Mouse (Mus musculus): ENCODE results near the gene Echs1. TPM values are rescaled to one million over a fixed set of nuclear protein-coding genes. Genes with fewer than 3 reads are reported as not detected.

Gene Echs1
- total RNA-seq (2014; fragmentation: Nextera tagmentation) (97.4 and 109 TPM in 2 replicates), total RNA-seq (2017) (107 and 150 TPM in 2 replicates)

DNA sequence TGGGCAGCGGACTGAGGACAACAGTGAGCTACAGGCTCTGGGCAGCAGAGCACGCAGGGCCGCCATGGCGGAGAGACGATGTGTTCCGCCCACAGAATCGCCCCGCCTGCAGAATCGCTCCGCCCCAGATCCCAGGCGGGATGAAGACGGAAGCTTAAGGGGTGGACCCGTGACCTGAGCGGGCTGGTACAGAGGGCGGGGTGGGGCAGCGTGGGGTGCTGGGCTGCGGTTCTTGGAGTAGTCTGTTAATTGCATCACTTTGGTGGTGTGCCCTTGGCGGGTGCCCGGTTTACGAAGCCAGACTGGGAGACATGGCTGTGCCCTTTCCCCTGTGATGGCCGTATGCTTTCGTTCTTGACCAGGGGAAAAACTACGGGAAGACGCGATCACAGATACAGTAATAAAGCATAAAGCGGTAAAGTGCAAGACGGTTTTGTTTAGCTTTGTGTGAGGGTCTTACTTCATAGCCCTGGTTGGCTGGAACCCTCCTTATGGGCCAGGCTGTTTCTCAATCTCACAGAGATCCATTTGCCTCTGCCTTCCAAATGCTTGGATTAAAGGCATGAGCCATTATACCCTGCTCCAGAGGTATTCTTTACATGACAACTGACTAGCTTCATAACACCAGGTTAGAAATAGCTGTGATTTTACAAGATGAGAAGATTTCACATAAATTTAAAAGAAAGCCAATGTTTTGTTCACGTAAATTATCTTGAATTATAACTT, at the start of gene Echs1:
Echs1 (minus strand) TSS at position 148 of the 726 bp plus-strand sequence.
- ATAC-seq (replicated peaks; ENCODE audit: poor library complexity, severe bottlenecking): peak; percentile 86

DNA sequence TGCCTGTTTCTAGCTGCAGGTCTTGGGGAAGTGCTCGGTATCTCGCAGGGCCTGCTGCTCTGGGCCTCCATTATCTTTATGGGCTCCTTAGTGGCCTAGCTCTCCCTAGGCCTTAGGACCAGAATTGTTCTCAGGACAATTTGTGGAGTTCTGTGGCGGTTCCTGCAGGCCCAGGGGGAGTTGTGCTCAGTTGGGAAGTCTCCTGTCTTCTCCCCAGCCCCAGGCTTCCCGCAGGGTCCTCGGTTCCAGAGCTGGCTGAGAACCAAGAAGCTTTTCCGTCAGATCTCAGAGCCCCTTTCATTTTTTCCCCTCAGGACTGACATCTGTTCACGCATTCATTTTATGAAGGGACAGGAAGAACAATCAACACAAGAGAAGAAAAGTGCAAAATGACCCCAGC, 48.4 kb upstream of the Echs1 start, which contains the start of gene Olfr522:
Olfr522 (minus strand) TSS at position 101 of the 400 bp plus-strand sequence.
- no peak for ATAC-seq (replicated peaks; ENCODE audit: poor library complexity, severe bottlenecking)

DNA sequence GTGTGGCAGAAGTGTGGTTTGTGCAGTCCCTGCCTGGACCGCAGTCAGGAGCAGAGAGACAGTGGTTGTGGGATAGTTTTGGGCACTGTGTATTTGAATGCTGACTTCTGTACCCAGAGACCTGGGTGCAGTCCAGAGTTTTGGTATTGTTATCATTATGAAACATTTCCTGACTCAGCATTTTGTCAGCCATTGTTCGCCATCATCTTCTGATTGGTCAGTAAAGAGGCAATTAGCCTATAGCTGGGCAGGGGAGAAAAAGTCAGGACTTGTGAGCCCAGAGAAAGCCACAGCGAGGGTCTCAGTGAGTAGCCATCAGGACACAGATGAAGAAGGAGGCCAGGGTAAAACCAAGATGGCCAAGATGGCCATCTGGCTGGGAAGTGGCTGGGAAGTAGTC, 44.1 kb upstream of the Echs1 start:
- no peak for ATAC-seq (replicated peaks; ENCODE audit: poor library complexity, severe bottlenecking)

DNA sequence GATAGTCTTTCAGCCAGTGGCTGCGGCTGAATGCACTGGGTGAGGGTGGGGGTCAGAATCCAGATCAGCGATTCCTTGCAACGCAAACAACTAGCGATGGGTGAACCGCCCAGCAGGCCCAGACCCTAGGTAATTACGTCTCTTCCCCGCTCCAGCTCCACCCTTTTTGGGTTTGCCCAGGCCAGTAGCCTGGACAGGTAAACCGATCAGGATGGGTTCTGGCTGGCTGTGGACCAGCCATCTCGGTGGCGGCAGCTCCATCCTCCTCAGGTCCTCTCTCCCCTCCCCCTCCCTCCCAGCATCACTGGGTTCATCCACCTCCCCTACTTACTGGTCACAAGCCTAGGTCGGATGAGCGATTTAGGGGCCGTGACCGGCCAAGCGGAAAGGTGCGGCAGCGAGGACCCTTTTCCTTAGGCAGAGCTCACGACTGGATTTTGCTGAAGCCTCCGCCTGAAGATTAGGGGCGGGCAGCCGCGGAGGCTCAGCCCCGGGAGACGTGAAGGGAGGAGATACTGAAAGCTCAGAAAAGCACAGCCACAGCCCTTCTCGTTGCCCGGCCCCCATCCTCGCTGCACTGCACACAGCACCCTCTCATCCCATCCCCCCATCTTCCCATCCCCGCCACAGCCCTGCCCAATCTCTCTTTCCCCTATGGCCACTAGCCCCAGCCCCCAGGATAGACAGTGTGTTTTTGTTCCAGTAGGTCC, 38.1 kb upstream of the Echs1 start, which contains the start of gene Sprn:
Sprn (minus strand) TSS at position 660 of the 710 bp plus-strand sequence.
- ATAC-seq (replicated peaks; ENCODE audit: poor library complexity, severe bottlenecking): no peak

DNA sequence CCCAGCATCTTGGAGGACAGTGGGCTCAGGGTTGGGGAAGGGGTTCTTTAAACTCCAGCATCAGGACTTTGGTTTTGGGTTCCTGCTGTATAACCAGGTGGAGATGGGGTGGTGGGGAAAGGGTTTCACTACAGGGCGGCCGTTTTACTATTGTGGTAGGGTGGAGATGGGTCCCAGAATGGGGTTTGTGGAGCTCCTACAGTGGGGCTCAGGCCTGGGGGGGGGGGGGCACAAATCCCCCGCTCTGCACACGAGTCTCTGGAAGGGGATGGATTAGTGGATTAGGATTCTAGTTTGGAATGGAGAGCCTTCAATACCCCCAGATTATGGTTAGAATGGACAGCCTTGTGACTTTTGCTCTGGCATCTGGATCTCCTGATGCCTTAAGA, 37.5 kb upstream of the Echs1 start:
- ATAC-seq (replicated peaks; ENCODE audit: poor library complexity, severe bottlenecking): no peak

DNA sequence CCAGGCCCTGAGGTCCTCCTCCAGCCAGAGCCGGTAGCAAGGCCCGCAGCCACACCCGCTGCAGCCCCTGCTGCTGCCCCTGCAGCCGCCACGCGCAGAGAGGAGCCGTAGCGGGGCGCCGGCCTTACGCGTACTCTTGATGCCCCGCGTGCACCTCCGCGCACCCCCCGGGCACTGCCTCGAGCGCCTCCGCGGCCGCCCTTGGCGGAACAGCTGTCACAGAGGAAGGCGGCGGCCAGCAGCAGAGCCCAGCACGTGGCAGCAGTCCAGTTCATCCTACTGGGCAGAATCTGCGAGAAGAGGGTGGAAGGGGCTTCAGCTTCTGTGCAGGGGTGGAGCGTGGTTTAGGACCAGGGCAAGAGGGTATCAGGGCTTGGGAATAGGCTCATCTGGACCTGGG, 37.1 kb upstream of the Echs1 start:
- ATAC-seq (replicated peaks; ENCODE audit: poor library complexity, severe bottlenecking): peak; percentile 59; the same call in 1 of the 2 replicates

DNA sequence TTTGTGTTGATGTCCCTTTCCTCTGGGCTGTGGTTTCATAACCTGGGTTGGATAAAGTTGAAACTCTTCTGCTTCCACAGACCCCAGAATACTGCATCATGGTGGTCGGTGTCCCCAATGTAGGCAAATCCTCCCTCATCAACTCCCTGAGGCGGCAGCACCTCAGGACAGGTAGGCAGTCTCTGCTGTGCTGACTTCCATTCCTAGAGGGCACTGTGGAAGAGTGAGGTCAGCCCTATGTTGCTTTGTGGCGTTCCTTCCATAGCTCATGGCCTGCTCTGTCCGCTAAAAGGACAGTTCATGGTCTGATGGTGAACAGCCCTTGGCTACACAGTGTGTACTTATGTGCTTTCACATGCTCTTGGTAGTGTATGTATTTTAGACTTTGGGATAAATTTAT, 28.3 kb upstream of the Echs1 start:
- no peak for ATAC-seq (replicated peaks; ENCODE audit: poor library complexity, severe bottlenecking)

DNA sequence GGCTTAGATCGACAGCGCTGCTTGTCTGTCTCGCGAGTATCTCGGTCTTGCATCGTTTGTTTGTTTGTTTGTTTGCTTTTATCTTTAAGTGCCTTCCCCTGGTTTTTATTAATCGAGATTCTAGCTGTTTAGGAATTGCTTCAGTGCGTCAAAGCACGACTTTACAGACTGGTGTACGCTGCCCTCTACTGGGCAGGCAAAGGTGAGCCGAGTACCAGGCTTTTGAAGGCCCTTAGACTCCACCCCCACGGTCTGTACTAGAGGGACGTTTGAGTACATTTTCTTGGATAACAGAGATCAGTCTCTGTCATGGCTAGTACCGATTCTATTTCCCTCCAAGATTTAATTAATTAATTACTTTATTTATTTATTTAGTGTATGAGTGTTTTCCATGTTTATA, 25.1 kb upstream of the Echs1 start:
- ATAC-seq (replicated peaks; ENCODE audit: poor library complexity, severe bottlenecking): peak; percentile 61

DNA sequence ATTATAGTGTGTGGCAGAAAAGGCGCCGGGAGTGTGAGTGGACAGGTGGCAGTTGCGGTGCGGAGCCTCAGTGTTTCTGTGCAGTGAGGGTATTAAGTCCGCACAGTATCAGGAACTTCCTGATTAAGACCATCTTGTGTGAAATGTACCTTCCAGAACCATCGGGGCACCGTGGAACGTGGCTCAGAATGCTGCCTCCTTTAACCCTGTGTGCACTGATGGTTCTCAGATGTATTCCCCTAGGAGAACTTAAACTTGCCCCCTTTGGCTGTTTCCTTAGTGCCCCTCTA, 21.7 kb upstream of the Echs1 start:
- no peak for ATAC-seq (replicated peaks; ENCODE audit: poor library complexity, severe bottlenecking)

DNA sequence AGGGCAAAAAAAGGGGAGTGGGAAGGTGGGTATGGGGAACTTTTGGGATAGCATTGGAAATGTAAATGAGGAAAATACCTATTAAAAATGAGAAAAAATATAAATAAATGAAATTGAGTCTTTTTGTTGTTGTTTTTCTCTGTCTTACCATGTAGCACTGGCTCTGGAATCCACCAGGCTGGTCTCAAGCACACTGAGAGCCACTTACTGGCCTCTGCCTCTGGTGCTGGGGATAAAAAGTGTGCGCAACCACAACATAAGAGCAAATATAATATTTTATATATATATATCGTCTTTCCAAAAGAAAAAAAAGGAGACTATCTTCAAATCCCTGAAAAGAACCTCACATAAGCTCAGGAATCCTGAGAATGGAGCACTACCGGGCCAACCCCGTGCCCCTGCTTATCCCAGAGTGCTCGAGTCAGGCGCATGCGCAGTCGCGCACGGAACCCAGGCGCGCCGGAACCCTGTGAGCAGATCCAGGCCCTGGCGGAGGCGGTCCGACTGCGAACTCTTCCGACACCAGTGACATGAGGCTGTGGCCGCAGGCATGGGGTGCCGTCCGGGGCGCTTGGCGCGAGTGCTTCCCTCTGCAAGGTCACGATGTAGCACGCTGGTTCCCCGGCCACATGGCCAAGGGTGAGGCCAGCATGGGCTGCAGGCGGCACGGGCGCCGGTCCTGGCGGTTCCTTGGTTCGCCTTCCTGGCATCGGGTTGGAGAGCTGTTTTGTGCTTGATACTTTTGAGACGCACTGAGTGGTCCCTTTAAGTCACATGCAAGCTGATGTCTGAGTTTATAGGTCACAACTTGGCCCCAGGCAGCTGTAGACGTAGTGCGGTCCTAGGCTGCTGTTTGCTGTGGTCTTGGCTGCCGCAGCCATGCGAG, 21.1 kb upstream of the Echs1 start, which contains the start of gene Mtg1:
Mtg1 (plus strand) TSS at position 430 of the 886 bp plus-strand sequence.
- ATAC-seq (replicated peaks; ENCODE audit: poor library complexity, severe bottlenecking): peak; percentile 74

DNA sequence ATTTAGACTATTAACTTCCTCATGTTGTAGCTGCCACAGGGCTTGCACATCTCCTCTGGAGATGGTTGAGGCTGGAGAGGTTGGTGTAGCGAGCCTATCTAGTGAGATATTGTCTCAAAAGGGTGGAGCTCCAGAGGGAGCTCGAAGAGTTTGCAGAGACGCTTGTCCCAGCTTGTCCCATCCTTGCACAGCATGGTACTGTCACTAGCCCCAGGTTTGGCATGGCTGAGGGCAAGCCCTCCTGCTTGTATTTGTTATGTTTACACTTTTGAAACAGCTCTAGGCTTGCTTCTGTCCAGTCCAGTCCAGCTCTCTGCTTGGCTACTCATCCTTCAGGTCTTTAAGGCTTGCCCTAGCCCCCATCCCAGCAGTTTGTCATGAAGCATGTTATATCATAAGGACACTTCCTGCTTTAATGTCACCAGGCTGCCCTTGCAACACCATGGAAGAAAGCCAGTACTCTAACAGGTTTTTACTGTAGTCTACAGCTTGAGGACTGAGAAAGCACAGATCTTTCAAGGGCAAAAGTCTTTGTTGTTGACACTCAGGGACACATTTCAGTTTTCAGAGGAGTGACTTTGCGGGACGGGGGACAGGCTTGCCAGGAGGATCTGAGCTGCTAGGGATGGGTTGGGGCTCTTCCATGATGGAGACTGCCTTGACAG, 19.0 kb upstream of the Echs1 start:
- peak; percentile 28 for ATAC-seq (replicated peaks; ENCODE audit: poor library complexity, severe bottlenecking)

DNA sequence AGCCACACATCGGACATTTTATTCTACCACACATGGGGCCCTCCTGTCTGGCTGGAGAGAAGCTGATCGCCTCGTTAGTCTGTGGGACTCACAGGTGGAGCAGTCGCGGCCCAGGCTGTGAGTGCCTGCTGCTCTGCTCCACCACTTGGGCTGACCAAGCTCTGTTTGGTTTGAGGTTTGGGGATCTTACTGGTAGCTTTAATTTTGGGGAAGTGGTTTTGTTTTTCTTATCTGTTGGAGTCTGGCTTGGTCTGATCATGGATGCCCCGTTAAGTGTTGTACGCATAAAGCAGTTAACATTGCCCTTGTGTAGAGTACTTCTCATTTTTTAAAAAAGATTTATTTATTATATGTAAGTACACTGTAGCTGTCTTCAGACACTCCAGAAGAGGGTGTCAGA, 17.8 kb upstream of the Echs1 start:
- peak; percentile 27 for ATAC-seq (replicated peaks; ENCODE audit: poor library complexity, severe bottlenecking)

DNA sequence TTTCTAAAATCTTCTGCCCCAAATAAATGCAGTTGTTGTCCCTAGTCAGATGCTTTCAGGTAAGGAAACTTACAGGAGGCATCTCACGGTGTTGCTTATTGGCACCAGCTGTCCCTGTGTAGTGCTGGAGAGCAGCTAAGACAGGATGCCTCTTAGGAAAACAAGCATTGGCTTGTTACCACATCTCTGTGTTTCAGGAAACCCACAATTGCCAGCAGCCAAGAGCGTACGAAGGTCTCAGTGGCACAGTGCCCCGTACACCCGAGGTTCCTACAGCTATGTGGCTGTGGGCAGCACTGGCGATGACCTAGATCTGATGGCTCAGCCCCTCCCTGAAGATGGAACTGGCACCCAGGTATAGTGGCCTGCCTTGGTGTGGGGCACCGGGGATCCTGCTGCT, 15.9 kb upstream of the Echs1 start:
- ATAC-seq (replicated peaks; ENCODE audit: poor library complexity, severe bottlenecking): peak; percentile 63

DNA sequence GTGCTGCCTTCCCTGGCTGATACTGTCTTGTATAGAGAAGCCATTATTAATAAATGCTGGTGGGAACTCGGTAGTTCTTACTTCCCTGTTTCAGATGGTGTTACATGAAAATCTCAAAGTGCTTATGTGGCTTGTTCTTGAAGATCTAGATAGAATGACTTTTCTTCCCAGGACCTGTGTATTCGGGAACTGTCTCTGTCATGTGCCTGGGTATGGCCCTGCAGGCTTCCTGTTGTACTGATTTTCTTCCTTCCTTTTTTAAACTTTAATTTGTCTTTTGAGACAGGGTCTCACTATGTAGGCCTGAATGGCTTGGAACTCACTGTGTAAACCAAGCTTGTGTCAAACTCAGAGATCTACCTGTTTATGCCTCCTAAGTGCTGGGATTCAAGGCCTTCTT, 11.6 kb upstream of the Echs1 start:
- 0 out of 2 replicates have a peak, but pooled peaks have one; percentile 3 for ATAC-seq (replicated peaks; ENCODE audit: poor library complexity, severe bottlenecking)

DNA sequence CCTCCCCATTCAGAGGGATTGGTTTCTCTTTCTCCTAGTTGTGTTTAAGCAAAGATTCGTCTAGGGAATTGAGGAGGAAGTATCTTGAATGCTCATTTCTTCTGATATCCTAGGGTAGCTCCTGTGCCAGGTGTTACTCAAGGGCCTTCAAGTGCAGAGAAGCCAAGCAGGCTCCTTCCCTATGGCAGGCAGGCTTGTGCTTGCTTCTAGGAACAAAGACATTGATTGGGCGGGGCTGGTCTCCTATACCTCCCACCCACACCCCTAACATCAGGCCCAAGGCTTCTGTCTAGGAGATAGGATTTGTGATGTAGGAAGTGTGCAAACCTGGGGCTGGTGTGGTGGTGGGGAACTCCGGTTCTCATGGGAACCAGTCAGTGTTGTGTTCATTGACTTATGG, 10.7 kb upstream of the Echs1 start:
- ATAC-seq (replicated peaks; ENCODE audit: poor library complexity, severe bottlenecking): peak; percentile 12

DNA sequence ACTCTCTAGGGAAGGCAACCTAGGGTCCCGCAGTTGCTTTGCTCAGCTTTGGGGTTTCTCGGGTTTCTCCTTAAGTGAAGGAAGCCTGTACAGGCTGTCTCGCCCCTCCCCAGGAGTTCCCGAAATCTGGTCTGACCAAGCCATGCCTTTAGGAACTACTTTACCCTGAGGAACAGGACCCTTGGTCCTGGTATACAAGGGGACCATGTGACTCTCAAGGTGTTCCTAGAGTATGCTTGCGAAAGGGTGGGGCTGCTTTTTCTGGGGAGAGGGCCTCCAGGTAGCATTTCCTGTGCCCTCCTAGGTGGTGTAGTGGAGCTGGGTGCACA, 9.7 kb upstream of the Echs1 start:
- no peak for ATAC-seq (replicated peaks; ENCODE audit: poor library complexity, severe bottlenecking)

DNA sequence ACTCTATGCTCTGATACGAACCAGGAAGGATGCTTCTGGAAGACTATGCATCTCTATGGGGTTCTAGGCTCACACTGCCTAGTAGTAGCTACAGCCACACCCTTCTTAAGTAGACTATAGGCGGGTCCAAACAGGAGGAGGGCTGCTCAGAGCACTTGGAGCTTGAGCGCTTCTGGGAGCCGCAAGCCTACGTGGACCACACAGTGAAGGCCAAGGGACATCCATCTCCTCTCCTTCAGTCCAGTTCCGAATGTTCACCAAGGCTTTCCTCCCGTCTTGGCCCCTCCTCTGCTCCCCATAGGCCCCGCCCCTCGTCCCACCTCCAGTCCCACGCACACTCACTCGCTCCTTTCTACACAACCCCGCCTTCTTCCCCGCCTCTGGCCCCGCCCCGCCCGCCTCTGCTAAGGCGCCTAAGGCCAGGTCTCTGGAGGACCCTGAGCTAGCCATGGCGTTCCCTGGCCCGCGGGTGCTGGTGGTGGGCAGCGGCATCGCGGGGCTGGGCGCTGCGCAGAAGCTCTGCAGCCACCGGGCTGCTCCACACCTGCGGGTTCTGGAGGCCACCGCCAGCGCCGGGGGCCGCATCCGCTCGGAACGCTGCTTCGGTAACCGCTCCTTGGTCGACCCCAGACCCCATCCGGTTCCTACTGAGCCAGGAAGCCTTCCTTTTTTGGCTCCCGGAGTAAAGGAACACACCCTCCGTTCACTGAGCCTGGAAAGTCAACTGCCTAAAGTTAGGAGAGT, 9.2 kb upstream of the Echs1 start:
- ATAC-seq (replicated peaks; ENCODE audit: poor library complexity, severe bottlenecking): peak; percentile 91

DNA sequence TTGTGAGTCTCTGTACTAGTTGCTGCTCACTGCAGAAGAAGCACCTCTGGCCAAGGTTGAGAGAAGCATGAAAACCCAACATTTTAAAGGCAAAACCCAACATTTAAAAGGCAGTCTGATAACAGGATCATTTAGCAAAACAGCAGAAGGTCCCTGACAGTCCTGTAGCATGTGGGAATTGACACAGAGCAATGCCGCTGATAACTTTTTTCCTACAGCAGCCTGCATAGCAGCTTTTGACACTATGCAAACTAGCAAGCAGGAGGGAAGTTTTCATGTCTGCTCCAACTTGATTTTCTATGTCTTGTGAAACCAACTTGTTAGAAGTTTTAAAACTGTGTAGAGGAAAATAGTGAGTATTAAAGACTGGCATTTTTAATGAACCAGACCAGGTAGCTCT, 8.1 kb upstream of the Echs1 start:
- ATAC-seq (replicated peaks; ENCODE audit: poor library complexity, severe bottlenecking): no peak

DNA sequence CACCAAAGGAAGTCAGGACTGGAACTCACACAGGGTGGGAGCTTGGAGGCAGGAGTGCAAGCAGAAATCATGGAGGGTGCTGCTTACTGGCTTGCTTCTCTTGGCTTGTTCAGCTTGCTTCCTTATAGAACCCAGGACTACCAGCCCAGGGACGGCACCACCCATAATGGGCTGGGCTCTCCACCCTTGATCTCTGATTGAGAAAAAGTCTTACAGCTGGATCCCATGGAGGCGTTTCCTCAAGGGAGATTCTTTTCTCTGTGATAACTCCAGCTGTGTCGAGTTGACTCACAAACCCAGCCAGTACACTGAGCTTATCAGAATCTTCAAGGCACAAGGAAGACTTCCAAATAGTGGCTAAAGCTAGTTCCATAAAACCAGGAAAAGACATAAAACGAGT, 6.5 kb upstream of the Echs1 start:
- no peak for ATAC-seq (replicated peaks; ENCODE audit: poor library complexity, severe bottlenecking)

Data from granulocyte monocyte progenitor cell, adult 5-6 weeks (primary cell).